Mouse (Mus musculus) natural killer cell, adult 2 months (primary cell): Measurements from ENCODE around the gene Cd86.

Source experiments
- DNase-seq, 2 experiments: peaks; one replicate each; pipeline ENCODE4 v3.0.0; 2022; ENCODE audit warnings: low spot score in 2 of 2

Gene Cd86

GRCm38 (mm10) chr16:36598265-36598664 lies 67.6 kb downstream of the Cd86 start:
- DNase-seq, result peak; percentile 5 to 17

GRCm38 (mm10) chr16:36596671-36597410 lies 69.0 kb downstream of the Cd86 start:
- DNase-seq, result no peak

- DNase-seq, result no peak
Observed at GRCm38 (mm10) chr16:36589898-36590297, 76.0 kb downstream of the Cd86 start.

GRCm38 (mm10) chr16:36587971-36588370 lies 77.9 kb downstream of the Cd86 start:
- DNase-seq, result peak; percentile 12 to 22

- no peak for DNase-seq
Observed at GRCm38 (mm10) chr16:36582073-36582472, 83.8 kb downstream of the Cd86 start.

GRCm38 (mm10) chr16:36571942-36572341 lies 93.9 kb downstream of the Cd86 start:
- DNase-seq, result no peak

GRCm38 (mm10) chr16:36561386-36562338 lies 104.2 kb downstream of the Cd86 start, which contains the start of gene Casr:
Casr (minus strand) TSS chr16:36562141.
- no peak for DNase-seq

GRCm38 (mm10) chr16:36559573-36559972 lies 106.3 kb downstream of the Cd86 start:
- DNase-seq, result no peak

- DNase-seq, result no peak
Observed at GRCm38 (mm10) chr16:36555672-36556165, 110.2 kb downstream of the Cd86 start.
